Mouse (Mus musculus): ENCODE measurements around the gene Arhgef18. TPM values are rescaled to one million over a fixed set of nuclear protein-coding genes. Genes with fewer than 3 reads are reported as not detected.

Gene Arhgef18
- total and polyA plus RNA-seq, 2 experiments from 2014 or later, result 5.5 to 45.6 TPM

GRCm38 (mm10) chr8:3394600-3394999 lies 1.8 kb downstream of the Arhgef18 start:
- H3K9ac ChIP-seq (replicated peaks; ENCODE audit: low read length), result no peak overlapping the region

GRCm38 (mm10) chr8:3395246-3395645 lies 2.4 kb downstream of the Arhgef18 start:
- TF ChIP-seq CTCF (IDR thresholded peaks at IDR 0.05; ENCODE audit: low read depth), result no peak
- ATAC-seq, result no peak
- Histone ChIP-seq H3K4me1 (ENCODE audit: insufficient read depth, low read length) (0 out of 2 replicates have a peak, but pooled peaks cover 13% of the 10 kb centered on the region), H3K36me3 (ENCODE audit: insufficient read depth, low read length) (no peaks in the 10 kb centered on the region), H3K9me3 (ENCODE audit: low read length) (no peaks in the 10 kb centered on the region), H3K27me3 (ENCODE audit: insufficient read depth, low read length) (no peaks in the 10 kb centered on the region), H3K27ac (peak overlapping the region; percentile 37), H3K4me3 (ENCODE audit: low read length) (no peak overlapping the region; the same call in 1 of the 2 replicates), H3K4me2 (ENCODE audit: low read depth, low read length) (peak overlapping the region; percentile 93), H3K9ac (replicated peaks; ENCODE audit: low read length) (no peak overlapping the region)
- DNase-seq (ENCODE audit: low spot score), result no peak
- WGBS, result 21% methylated on average over 4 of the region's 4 CpGs

More at GRCm38 (mm10) chr8:3394600-3394999, 1.8 kb downstream of the Arhgef18 start:
- no peak for ATAC-seq
- peak overlapping the region; percentile 93 for H3K4me2 ChIP-seq (ENCODE audit: low read depth, low read length)
- 9% methylated on average over 6 of the region's 6 CpGs for WGBS
- no peak overlapping the region; the same call in 1 of the 2 replicates for H3K4me3 ChIP-seq (ENCODE audit: low read length)
- no peaks in the 10 kb centered on the region for H3K36me3 ChIP-seq (ENCODE audit: insufficient read depth, low read length)
- H3K9me3 ChIP-seq (ENCODE audit: low read length), result no peaks in the 10 kb centered on the region
- H3K4me1 ChIP-seq (ENCODE audit: insufficient read depth, low read length), result 0 out of 2 replicates have a peak, but pooled peaks cover 13% of the 10 kb centered on the region
- peak; percentile 68 for DNase-seq (ENCODE audit: low spot score)
- TF ChIP-seq CTCF (IDR thresholded peaks at IDR 0.05; ENCODE audit: low read depth), result no peak
- H3K27me3 ChIP-seq (ENCODE audit: insufficient read depth, low read length), result no peaks in the 10 kb centered on the region
- peak overlapping the region; percentile 37 for H3K27ac ChIP-seq

- H3K4me1 ChIP-seq (ENCODE audit: insufficient read depth, low read length), result 0 out of 2 replicates have a peak, but pooled peaks cover 13% of the 10 kb centered on the region
- TF ChIP-seq CTCF (IDR thresholded peaks at IDR 0.05; ENCODE audit: low read depth), result no peak
- H3K4me3 ChIP-seq (ENCODE audit: low read length), result no peak overlapping the region
- no peaks in the 10 kb centered on the region for H3K27me3 ChIP-seq (ENCODE audit: insufficient read depth, low read length)
- WGBS, result 74% methylated on average over 3 of the region's 3 CpGs
- DNase-seq (ENCODE audit: low spot score), result no peak
- H3K9me3 ChIP-seq (ENCODE audit: low read length), result no peaks in the 10 kb centered on the region
- ATAC-seq, result no peak
- H3K36me3 ChIP-seq (ENCODE audit: insufficient read depth, low read length), result 0 out of 2 replicates have a peak, but pooled peaks cover 4% of the 10 kb centered on the region
- no peak overlapping the region for H3K9ac ChIP-seq (replicated peaks; ENCODE audit: low read length)
- no peak overlapping the region for H3K27ac ChIP-seq
- H3K4me2 ChIP-seq (ENCODE audit: low read depth, low read length), result no peak overlapping the region
Measured at GRCm38 (mm10) chr8:3397597-3397996, 4.8 kb downstream of the Arhgef18 start.

GRCm38 (mm10) chr8:3400509-3400908 lies 7.7 kb downstream of the Arhgef18 start:
- Histone ChIP-seq H3K4me1 (ENCODE audit: insufficient read depth, low read length) (no peaks in the 10 kb centered on the region), H3K4me3 (ENCODE audit: low read length) (no peak overlapping the region), H3K4me2 (ENCODE audit: low read depth, low read length) (no peak overlapping the region), H3K27me3 (ENCODE audit: insufficient read depth, low read length) (no peaks in the 10 kb centered on the region), H3K9ac (replicated peaks; ENCODE audit: low read length) (no peak overlapping the region), H3K27ac (no peak overlapping the region), H3K9me3 (ENCODE audit: low read length) (no peaks in the 10 kb centered on the region), H3K36me3 (ENCODE audit: insufficient read depth, low read length) (0 out of 2 replicates have a peak, but pooled peaks cover 4% of the 10 kb centered on the region)
- TF ChIP-seq CTCF (IDR thresholded peaks at IDR 0.05; ENCODE audit: low read depth), result no peak
- ATAC-seq (no peak), DNase-seq (ENCODE audit: low spot score) (no peak)
- 42% methylated on average over 2 of the region's 2 CpGs for WGBS

- no peak for DNase-seq (ENCODE audit: low spot score)
- no peak overlapping the region for H3K9ac ChIP-seq (replicated peaks; ENCODE audit: low read length)
- no peaks in the 10 kb centered on the region for H3K36me3 ChIP-seq (ENCODE audit: insufficient read depth, low read length)
- no peaks in the 10 kb centered on the region for H3K27me3 ChIP-seq (ENCODE audit: insufficient read depth, low read length)
- H3K27ac ChIP-seq, result no peak overlapping the region
- no peaks in the 10 kb centered on the region for H3K9me3 ChIP-seq (ENCODE audit: low read length)
- 90% methylated on average over 3 of the region's 3 CpGs for WGBS
- no peak for ATAC-seq
- no peak overlapping the region for H3K4me2 ChIP-seq (ENCODE audit: low read depth, low read length)
- H3K4me3 ChIP-seq (ENCODE audit: low read length), result no peak overlapping the region
- no peak for TF ChIP-seq CTCF (IDR thresholded peaks at IDR 0.05; ENCODE audit: low read depth)
- H3K4me1 ChIP-seq (ENCODE audit: insufficient read depth, low read length), result no peaks in the 10 kb centered on the region
Measured at GRCm38 (mm10) chr8:3407417-3407816, 14.6 kb downstream of the Arhgef18 start.

- H3K27me3 ChIP-seq (ENCODE audit: insufficient read depth, low read length), result no peaks in the 10 kb centered on the region
- no peak overlapping the region for H3K4me3 ChIP-seq (ENCODE audit: low read length)
- H3K9me3 ChIP-seq (ENCODE audit: low read length), result no peaks in the 10 kb centered on the region
- no peak for TF ChIP-seq CTCF (IDR thresholded peaks at IDR 0.05; ENCODE audit: low read depth)
- no peak overlapping the region for H3K9ac ChIP-seq (replicated peaks; ENCODE audit: low read length)
- no peak overlapping the region for H3K4me2 ChIP-seq (ENCODE audit: low read depth, low read length)
- ATAC-seq, result no peak
- H3K27ac ChIP-seq, result no peak overlapping the region
- H3K4me1 ChIP-seq (ENCODE audit: insufficient read depth, low read length), result no peaks in the 10 kb centered on the region
- DNase-seq (ENCODE audit: low spot score), result no peak
- WGBS, result 83% methylated on average over 2 of the region's 2 CpGs
- no peaks in the 10 kb centered on the region for H3K36me3 ChIP-seq (ENCODE audit: insufficient read depth, low read length)
Measured at GRCm38 (mm10) chr8:3411085-3411484, 18.3 kb downstream of the Arhgef18 start.

- H3K4me1 ChIP-seq (ENCODE audit: insufficient read depth, low read length), result no peaks in the 10 kb centered on the region
- H3K9ac ChIP-seq (replicated peaks; ENCODE audit: low read length), result no peak overlapping the region
- H3K4me3 ChIP-seq (ENCODE audit: low read length), result no peak overlapping the region
- no peak overlapping the region for H3K4me2 ChIP-seq (ENCODE audit: low read depth, low read length)
- H3K36me3 ChIP-seq (ENCODE audit: insufficient read depth, low read length), result no peaks in the 10 kb centered on the region
- TF ChIP-seq CTCF (IDR thresholded peaks at IDR 0.05; ENCODE audit: low read depth), result no peak
- ATAC-seq, result no peak
- no peaks in the 10 kb centered on the region for H3K9me3 ChIP-seq (ENCODE audit: low read length)
- H3K27ac ChIP-seq, result no peak overlapping the region
- H3K27me3 ChIP-seq (ENCODE audit: insufficient read depth, low read length), result no peaks in the 10 kb centered on the region
- DNase-seq (ENCODE audit: low spot score), result no peak
- 86% methylated on average over 7 of the region's 7 CpGs for WGBS
Measured at GRCm38 (mm10) chr8:3411901-3412301, 19.1 kb downstream of the Arhgef18 start.

Measured in hindbrain, postnatal 0 days (tissue).